Mouse (Mus musculus): ENCODE measurements around the gene Gm11096.

DNA sequence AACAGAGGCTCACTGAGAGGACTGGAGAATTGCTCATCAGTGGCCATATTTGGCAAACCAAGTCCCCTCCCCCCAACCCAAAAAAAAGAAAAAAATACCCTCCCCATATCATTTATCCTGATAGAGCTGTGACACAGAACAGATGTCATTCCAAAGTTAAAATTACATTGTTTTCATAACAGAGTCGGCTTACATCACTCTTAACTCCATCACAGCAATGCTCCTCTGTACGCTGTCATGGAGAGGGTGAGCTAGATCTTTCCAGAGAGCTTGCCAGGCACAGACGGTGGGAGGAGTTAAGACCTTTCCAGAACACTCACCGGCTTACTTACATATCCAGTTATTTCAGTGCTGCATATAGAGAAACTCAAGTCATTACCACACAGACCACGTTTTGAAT lies 27.4 kb downstream of the Gm11096 start:
- TF ChIP-seq CTCF (IDR thresholded peaks at IDR 0.05; ENCODE audit: borderline replicate concordance, extremely low read depth, insufficient read depth, insufficient read length) (no peak), POLR2A (IDR thresholded peaks at IDR 0.05; ENCODE audit: borderline replicate concordance, extremely low read depth, insufficient read depth, insufficient read length, poor library complexity, severe bottlenecking) (no peak)
